Mouse (Mus musculus) stomach, postnatal 0 days (tissue): Measurements from ENCODE around the gene Ints14.

Experiments
- CTCF ChIP-seq: IDR thresholded peaks from 2 replicates; pipeline ENCODE4 v1.5.1; 2016; ENCODE audit warnings: antibody characterized with exemption, low read depth, mild to moderate bottlenecking, moderate library complexity
- EP300 ChIP-seq: optimal IDR thresholded peaks from 2 replicates; pipeline ENCODE3; 2016; ENCODE audit warnings: antibody characterized with exemption

DNA sequence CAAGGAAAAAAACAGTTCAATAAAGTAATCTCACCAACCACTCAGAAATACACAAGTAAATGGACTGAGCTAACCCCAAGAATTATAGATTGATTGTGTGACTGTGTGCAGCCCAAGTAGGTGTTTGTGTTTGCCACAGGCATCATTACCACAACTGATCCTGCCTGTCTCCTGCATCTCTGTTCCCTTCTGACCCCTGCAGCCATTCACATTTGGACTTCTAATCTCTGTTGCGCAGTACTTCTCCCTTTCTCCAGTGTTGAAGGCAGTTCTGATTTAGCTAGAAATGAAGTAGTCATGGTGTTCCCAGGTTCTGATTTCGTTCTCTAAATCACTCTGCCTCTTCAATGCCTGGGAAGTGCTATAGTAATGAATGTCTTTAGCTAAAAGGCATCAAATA lies 26.9 kb downstream of the Ints14 start:
- no peak for TF ChIP-seq CTCF
- TF ChIP-seq EP300: no peak
